In the genomic region with DNA sequence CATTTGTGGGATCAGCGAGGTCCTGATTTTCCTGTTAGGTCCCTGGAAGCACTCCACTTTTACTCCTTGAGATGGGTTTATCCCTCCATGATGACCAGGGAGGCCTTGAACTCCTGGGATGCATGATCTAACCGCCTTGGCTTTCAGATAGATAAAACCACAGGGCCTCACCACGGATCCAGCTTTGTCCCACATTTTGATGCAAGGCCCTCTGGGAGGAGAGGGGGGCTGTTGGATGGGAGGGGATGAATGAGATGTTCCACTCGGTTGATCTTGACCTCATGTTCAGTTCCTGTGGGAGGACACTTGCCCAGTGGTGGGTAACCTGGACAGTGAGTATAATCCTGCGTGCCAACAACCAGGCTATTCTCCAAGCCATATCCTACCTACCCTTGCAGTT, we compare ENCODE assay signal across 12 mouse cellular contexts. TPM values are rescaled to one million over a fixed set of nuclear protein-coding genes. Genes with fewer than 3 reads are reported as not detected.
A peak's percentile ranks its signal among the peaks of the same experiment; 100 is the strongest.
DNase-seq lines count a peak whose midpoint lies in the region; ATAC-seq and TF ChIP-seq lines count a peak whose summit lies in the region.
"Had no signal": no experiment of that assay in that cellular context is flagged by ENCODE, and none has a peak within 500 bp of the region (broad histone marks: within the 10 kb centered on the region; RNA-seq: fewer than 3 reads in every experiment).

No protein-coding gene starts in this region.

- no peaks in the 10 kb centered on the region for H3K27me3 ChIP-seq in hindbrain, embryonic 11.5 days (ENCODE audit: control insufficient read depth, insufficient read depth, low read length)
- no peaks in the 10 kb centered on the region for H3K27me3 ChIP-seq in hindbrain, embryonic 16.5 days (replicated peaks; ENCODE audit: control insufficient read depth, insufficient read depth, low read length)
- no peaks in the 10 kb centered on the region for H3K27me3 ChIP-seq in stomach, embryonic 14.5 days (ENCODE audit: control insufficient read depth, insufficient read depth, low read length)
- no peaks in the 10 kb centered on the region for H3K27me3 ChIP-seq in stomach, postnatal 0 days (ENCODE audit: control insufficient read depth, insufficient read depth, low read length)
- H3K27me3 ChIP-seq in limb, embryonic 13.5 days: no peaks in the 10 kb centered on the region

- H3K4me2 ChIP-seq in hindbrain, embryonic 11.5 days (replicated peaks; ENCODE audit: low read depth, low read length): peak overlapping the region; percentile 83; the same call in 1 of the 2 replicates
- no peak overlapping the region for H3K4me2 ChIP-seq in hindbrain, embryonic 16.5 days (ENCODE audit: low read length)
- 0 out of 2 replicates have a peak overlapping the region, but pooled peaks have one; percentile 1 for H3K4me2 ChIP-seq in stomach, embryonic 14.5 days (replicated peaks; ENCODE audit: low read depth, low read length)
- no peak overlapping the region for H3K4me2 ChIP-seq in stomach, postnatal 0 days (replicated peaks; ENCODE audit: low read depth)
- H3K4me2 ChIP-seq in limb, embryonic 13.5 days (replicated peaks): peak overlapping the region; percentile 83

- H3K4me3 ChIP-seq in hindbrain, embryonic 11.5 days (ENCODE audit: low read depth, low read length): peak overlapping the region; percentile 12; the same call in 1 of the 2 replicates
- H3K4me3 ChIP-seq in hindbrain, embryonic 16.5 days (ENCODE audit: low read length): no peak overlapping the region
- no peak overlapping the region for H3K4me3 ChIP-seq in stomach, embryonic 14.5 days (ENCODE audit: low read depth, low read length)
- H3K4me3 ChIP-seq in stomach, postnatal 0 days (ENCODE audit: low read depth, low read length): no peak overlapping the region
- H3K4me3 ChIP-seq in limb, embryonic 13.5 days: peak overlapping the region; percentile 71

- no peak overlapping the region for H3K9ac ChIP-seq in hindbrain, embryonic 11.5 days (ENCODE audit: low read depth, low read length)
- no peak overlapping the region for H3K9ac ChIP-seq in hindbrain, embryonic 16.5 days (ENCODE audit: low read depth, low read length)
- no peak overlapping the region for H3K9ac ChIP-seq in stomach, embryonic 14.5 days (replicated peaks; ENCODE audit: low read depth, low read length)
- H3K9ac ChIP-seq in stomach, postnatal 0 days (ENCODE audit: low read length): no peak overlapping the region
- peak overlapping the region; percentile 39; the same call in 1 of the 2 replicates for H3K9ac ChIP-seq in limb, embryonic 13.5 days

- H3K36me3 ChIP-seq in hindbrain, embryonic 11.5 days (ENCODE audit: control insufficient read depth, insufficient read depth, low read length): peaks cover 15% of the 10 kb centered on the region
- H3K36me3 ChIP-seq in hindbrain, embryonic 16.5 days (ENCODE audit: control insufficient read depth, insufficient read depth, low read length): peaks cover 8% of the 10 kb centered on the region; the same call in 1 of the 2 replicates
- peaks cover 40% of the 10 kb centered on the region for H3K36me3 ChIP-seq in stomach, embryonic 14.5 days (ENCODE audit: control insufficient read depth, insufficient read depth, low read length)
- H3K36me3 ChIP-seq in stomach, postnatal 0 days (ENCODE audit: control insufficient read depth, insufficient read depth, low read length): peaks cover 5% of the 10 kb centered on the region
- peaks cover 49% of the 10 kb centered on the region for H3K36me3 ChIP-seq in limb, embryonic 13.5 days

- H3K9me3 ChIP-seq in hindbrain, embryonic 11.5 days (ENCODE audit: control insufficient read depth, low read length): no peaks in the 10 kb centered on the region
- H3K9me3 ChIP-seq in hindbrain, embryonic 16.5 days (ENCODE audit: control insufficient read depth, low read length): no peaks in the 10 kb centered on the region
- H3K9me3 ChIP-seq in stomach, embryonic 14.5 days (ENCODE audit: control insufficient read depth, low read depth, low read length): no peaks in the 10 kb centered on the region
- no peaks in the 10 kb centered on the region for H3K9me3 ChIP-seq in stomach, postnatal 0 days (ENCODE audit: control insufficient read depth, low read length)
- H3K9me3 ChIP-seq in limb, embryonic 13.5 days: peaks cover 4% of the 10 kb centered on the region; the same call in 1 of the 2 replicates

- 78% methylated on average over 5 of the region's 5 CpGs for WGBS in hindbrain, embryonic 11.5 days
- 74% methylated on average over 5 of the region's 5 CpGs for WGBS in hindbrain, embryonic 16.5 days
- WGBS in stomach, embryonic 14.5 days: 80% methylated on average over 5 of the region's 5 CpGs
- WGBS in stomach, postnatal 0 days: 76% methylated on average over 5 of the region's 5 CpGs
- 89% methylated on average over 5 of the region's 5 CpGs for WGBS in limb, embryonic 13.5 days

- H3K27ac ChIP-seq in hindbrain, embryonic 11.5 days (ENCODE audit: low read depth, low read length): no peak overlapping the region
- no peak overlapping the region for H3K27ac ChIP-seq in hindbrain, embryonic 16.5 days (ENCODE audit: low read depth, low read length)
- no peak overlapping the region for H3K27ac ChIP-seq in stomach, embryonic 14.5 days (ENCODE audit: low read length)
- H3K27ac ChIP-seq in stomach, postnatal 0 days (replicated peaks): no peak overlapping the region
- H3K27ac ChIP-seq in limb, embryonic 13.5 days: no peak overlapping the region

- H3K4me1 ChIP-seq in hindbrain, embryonic 11.5 days (replicated peaks; ENCODE audit: control insufficient read depth, insufficient read depth, low read length): peaks cover 5% of the 10 kb centered on the region; the same call in 1 of the 2 replicates
- peaks cover 12% of the 10 kb centered on the region for H3K4me1 ChIP-seq in hindbrain, embryonic 16.5 days (ENCODE audit: control insufficient read depth, insufficient read depth, low read depth, low read length)
- H3K4me1 ChIP-seq in stomach, embryonic 14.5 days (ENCODE audit: control insufficient read depth, insufficient read depth, low read length): peaks cover 13% of the 10 kb centered on the region; the same call in 1 of the 2 replicates
- no peaks in the 10 kb centered on the region for H3K4me1 ChIP-seq in stomach, postnatal 0 days (replicated peaks; ENCODE audit: control insufficient read depth, insufficient read depth)
- peaks cover 18% of the 10 kb centered on the region for H3K4me1 ChIP-seq in limb, embryonic 13.5 days

- no peak for DNase-seq in hindbrain, embryonic 11.5 days (ENCODE audit: low spot score)
- DNase-seq in stomach, postnatal 0 days (ENCODE audit: low spot score): no peak
- DNase-seq in urinary bladder, postnatal 36 days (ENCODE audit: low spot score in 2 of 2): no peak
- no peak for DNase-seq in B cell, adult 2 months
- no peak for DNase-seq in adrenal gland, postnatal 4 days (ENCODE audit: low spot score in 2 of 2)
- DNase-seq: gastrocnemius, postnatal 10 days; kidney, adult 11 months; layer of hippocampus, postnatal 36 days had no signal

- no peak for ATAC-seq in hindbrain, embryonic 11.5 days (ENCODE audit: low FRiP score)
- no peak for ATAC-seq in hindbrain, embryonic 16.5 days
- no peak for ATAC-seq in stomach, embryonic 14.5 days (ENCODE audit: insufficient number of reproducible peaks, insufficient read depth, low FRiP score, low read depth)
- no peak for ATAC-seq in stomach, postnatal 0 days (ENCODE audit: low FRiP score, low TSS enrichment)
- no peak for ATAC-seq in limb, embryonic 13.5 days (ENCODE audit: low FRiP score, low read depth)

- TF ChIP-seq EP300 in stomach, postnatal 0 days (optimal IDR thresholded peaks at IDR 0.05): no peak

- TF ChIP-seq CTCF in stomach, postnatal 0 days (IDR thresholded peaks at IDR 0.05; ENCODE audit: low read depth): no peak

RNA-seq across cellular contexts. Expression of gene Homer3, which starts 1.8 kb away (rescaled TPM):
- polyA plus RNA-seq in hindbrain, embryonic 11.5 days (2014; fragmentation: Nextera tagmentation; extraction: Ambion mirVana): 50.4 and 51.6 TPM in 2 replicates
- polyA plus RNA-seq in hindbrain, embryonic 16.5 days (2015; fragmentation: Nextera tagmentation; extraction: Ambion mirVana): 24.4 and 24.7 TPM in 2 replicates
- polyA plus RNA-seq in stomach, embryonic 14.5 days (2014; fragmentation: Nextera tagmentation; extraction: Ambion mirVana): 30.8 and 33.7 TPM in 2 replicates
- 13.8 and 17.5 TPM in 2 replicates for polyA plus RNA-seq in stomach, postnatal 0 days (2015; fragmentation: Nextera tagmentation; extraction: Ambion mirVana)
- polyA plus RNA-seq in limb, embryonic 13.5 days (2015; fragmentation: Nextera tagmentation; extraction: Ambion mirVana): 57.9 and 58.1 TPM in 2 replicates
- total RNA-seq in adrenal gland, postnatal 4 days (2021): 10 to 100 TPM; 44.8 to 50.6 TPM

RNA-seq across cellular contexts. Expression of gene Ddx49, which starts 17.9 kb away (rescaled TPM):
- polyA plus RNA-seq in hindbrain, embryonic 11.5 days (2014; fragmentation: Nextera tagmentation; extraction: Ambion mirVana): 43.3 and 50.1 TPM in 2 replicates
- polyA plus RNA-seq in hindbrain, embryonic 16.5 days (2015; fragmentation: Nextera tagmentation; extraction: Ambion mirVana): 42.0 and 42.8 TPM in 2 replicates
- 44.3 and 45.0 TPM in 2 replicates for polyA plus RNA-seq in stomach, embryonic 14.5 days (2014; fragmentation: Nextera tagmentation; extraction: Ambion mirVana)
- 35.0 and 36.0 TPM in 2 replicates for polyA plus RNA-seq in stomach, postnatal 0 days (2015; fragmentation: Nextera tagmentation; extraction: Ambion mirVana)
- 55.8 and 60.9 TPM in 2 replicates for polyA plus RNA-seq in limb, embryonic 13.5 days (2015; fragmentation: Nextera tagmentation; extraction: Ambion mirVana)
- total RNA-seq in adrenal gland, postnatal 4 days (2021): 10 to 100 TPM; 83.3 to 86.8 TPM

RNA-seq across cellular contexts. Expression of gene Cope, which starts 17.9 kb away (rescaled TPM):
- 268 and 278 TPM in 2 replicates for polyA plus RNA-seq in hindbrain, embryonic 11.5 days (2014; fragmentation: Nextera tagmentation; extraction: Ambion mirVana)
- 284 and 297 TPM in 2 replicates for polyA plus RNA-seq in hindbrain, embryonic 16.5 days (2015; fragmentation: Nextera tagmentation; extraction: Ambion mirVana)
- 320 and 341 TPM in 2 replicates for polyA plus RNA-seq in stomach, embryonic 14.5 days (2014; fragmentation: Nextera tagmentation; extraction: Ambion mirVana)
- 347 and 366 TPM in 2 replicates for polyA plus RNA-seq in stomach, postnatal 0 days (2015; fragmentation: Nextera tagmentation; extraction: Ambion mirVana)
- polyA plus RNA-seq in limb, embryonic 13.5 days (2015; fragmentation: Nextera tagmentation; extraction: Ambion mirVana): 340 and 345 TPM in 2 replicates
- 100 to 1,000 TPM; 188 to 192 TPM for total RNA-seq in adrenal gland, postnatal 4 days (2021)

RNA-seq across cellular contexts. Expression of gene Cers1, which starts 31.2 kb away (rescaled TPM):
- 5.7 and 6.2 TPM in 2 replicates for polyA plus RNA-seq in hindbrain, embryonic 11.5 days (2014; fragmentation: Nextera tagmentation; extraction: Ambion mirVana)
- 40.0 and 44.3 TPM in 2 replicates for polyA plus RNA-seq in hindbrain, embryonic 16.5 days (2015; fragmentation: Nextera tagmentation; extraction: Ambion mirVana)
- 5.4 and 5.7 TPM in 2 replicates for polyA plus RNA-seq in stomach, embryonic 14.5 days (2014; fragmentation: Nextera tagmentation; extraction: Ambion mirVana)
- 2.0 and 2.6 TPM in 2 replicates for polyA plus RNA-seq in stomach, postnatal 0 days (2015; fragmentation: Nextera tagmentation; extraction: Ambion mirVana)
- 10.0 and 10.2 TPM in 2 replicates for polyA plus RNA-seq in limb, embryonic 13.5 days (2015; fragmentation: Nextera tagmentation; extraction: Ambion mirVana)
- 1 to 10 TPM; 6.8 to 7.2 TPM for total RNA-seq in adrenal gland, postnatal 4 days (2021)

RNA-seq across cellular contexts. Expression of gene Gdf1, which starts 45.2 kb away (rescaled TPM):
- 1.3 TPM in 2 replicates for polyA plus RNA-seq in hindbrain, embryonic 11.5 days (2014; fragmentation: Nextera tagmentation; extraction: Ambion mirVana)
- polyA plus RNA-seq in hindbrain, embryonic 16.5 days (2015; fragmentation: Nextera tagmentation; extraction: Ambion mirVana): 8.7 and 9.5 TPM in 2 replicates
- 0.35 and 1.6 TPM in 2 replicates for polyA plus RNA-seq in stomach, embryonic 14.5 days (2014; fragmentation: Nextera tagmentation; extraction: Ambion mirVana)
- polyA plus RNA-seq in stomach, postnatal 0 days (2015; fragmentation: Nextera tagmentation; extraction: Ambion mirVana): 0.53 TPM in 2 replicates
- 0.78 and 2.7 TPM in 2 replicates for polyA plus RNA-seq in limb, embryonic 13.5 days (2015; fragmentation: Nextera tagmentation; extraction: Ambion mirVana)
- total RNA-seq in adrenal gland, postnatal 4 days (2021): 1 to 10 TPM in 1 of 2 experiments, under 1 TPM in 1; 0.34 to 1.3 TPM
- polyA plus RNA-seq: thymus, postnatal 0 days had no signal

Comparison
In these comparisons a context has a peak if more than half of its experiments do, and no peak if none do; other contexts are left out.
1. H3K4me2 ChIP-seq: peak in hindbrain, embryonic 11.5 days (single experiment), stomach, embryonic 14.5 days (single experiment) and limb, embryonic 13.5 days (single experiment); none in hindbrain, embryonic 16.5 days (single experiment) and stomach, postnatal 0 days (single experiment).
2. H3K4me3 ChIP-seq: peak in hindbrain, embryonic 11.5 days (single experiment) and limb, embryonic 13.5 days (single experiment); none in hindbrain, embryonic 16.5 days (single experiment), stomach, embryonic 14.5 days (single experiment) and stomach, postnatal 0 days (single experiment).